Mouse (Mus musculus): Measurements from ENCODE around the gene Tmigd3.

DNA sequence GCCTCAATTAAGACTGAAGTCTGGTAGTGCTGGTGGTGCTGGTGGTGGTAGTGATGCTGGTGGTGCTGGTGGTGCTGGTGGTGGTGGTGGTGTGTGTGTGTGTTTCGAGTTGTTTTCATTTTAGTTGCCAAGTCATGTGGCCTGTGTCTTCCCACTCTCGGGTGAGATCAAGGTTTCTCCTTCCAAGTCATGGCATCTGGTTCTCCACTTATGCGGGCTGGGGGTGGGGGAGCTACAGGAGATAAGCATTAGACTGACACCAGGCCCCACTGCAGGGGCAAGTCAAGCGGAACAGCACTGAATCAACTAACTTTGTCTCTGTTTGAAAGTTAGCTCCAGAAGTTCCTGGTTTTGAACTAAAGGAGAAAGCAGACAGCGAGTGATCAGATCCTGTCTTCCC, 46.6 kb upstream of the Tmigd3 start:
- TF ChIP-seq CTCF (IDR thresholded peaks at IDR 0.05; ENCODE audit: low read depth, low read length) (no peak), POLR2AphosphoS5 (IDR thresholded peaks at IDR 0.05; ENCODE audit: insufficient replicate concordance, low read depth, low read length) (no peak), TAL1 (conservative IDR thresholded peaks at IDR 0.05; ENCODE audit: low read depth, low read length) (no peak), GATA2 (IDR thresholded peaks at IDR 0.05; ENCODE audit: borderline replicate concordance, low read depth, low read length) (no peak), GATA1 (IDR thresholded peaks at IDR 0.05; ENCODE audit: borderline replicate concordance, low read length) (no peak)

All from G1E (cell line).